Mouse (Mus musculus) forebrain, embryonic 13.5 days (tissue): ENCODE data around the gene Tmco4. TPM values are rescaled to one million over a fixed set of nuclear protein-coding genes. Genes with fewer than 3 reads are reported as not detected.

Experiments
- ATAC-seq: fragments of 200-750 bp; cut with Nextera tagmentation; 2 replicates; pipeline ENCODE4 v1.8.0; 2017
- H3K27ac ChIP-seq: fragments of 300-500 bp; sonication (generic); 2 replicates; pipeline ENCODE4 v1.5.1; 2015; ENCODE audit warnings: inconsistent platforms, mild to moderate bottlenecking, moderate library complexity
- H3K27me3 ChIP-seq: fragments of 300-500 bp; sonication (generic); 2 replicates; pipeline ENCODE4 v1.6.1; 2015; ENCODE audit warnings: mild to moderate bottlenecking, inconsistent platforms
- H3K36me3 ChIP-seq: fragments of 300-500 bp; sonication (generic); 2 replicates; pipeline ENCODE4 v1.6.1; 2015; ENCODE audit warnings: mild to moderate bottlenecking, inconsistent platforms; ENCODE audit not compliant: poor library complexity, severe bottlenecking
- H3K4me1 ChIP-seq: fragments of 300-500 bp; sonication (generic); 2 replicates; pipeline ENCODE4 v1.6.1; 2015; ENCODE audit warnings: inconsistent platforms
- H3K4me2 ChIP-seq: fragments of 300-500 bp; sonication (generic); 2 replicates; pipeline ENCODE4 v1.6.1; 2015; ENCODE audit warnings: inconsistent platforms, mild to moderate bottlenecking, moderate library complexity
- H3K4me3 ChIP-seq: fragments of 300-500 bp; sonication (generic); 2 replicates; pipeline ENCODE4 v1.5.1; 2015; ENCODE audit warnings: mild to moderate bottlenecking, inconsistent platforms
- H3K9ac ChIP-seq: fragments of 300-500 bp; sonication (generic); 2 replicates; pipeline ENCODE4 v1.6.1; 2015; ENCODE audit warnings: mild to moderate bottlenecking, inconsistent platforms
- H3K9me3 ChIP-seq: fragments of 300-500 bp; sonication (generic); replicated peaks from 2 replicates; pipeline ENCODE4 v1.6.1; 2016; ENCODE audit warnings: inconsistent platforms
- WGBS: fragments of 180-500 bp; shearing (Covaris S2); methylation state at CpG from one replicate; pipeline ENCODE4 v1.1.7; 2015; 5-methylcytosine and 5-hydroxymethylcytosine counted together
- polyA plus RNA-seq: library from polyadenylated mRNA; unstranded; fragments of >200 nt; fragmentation: Nextera tagmentation; extraction: Ambion mirVana; gene quantifications from 2 replicates; pipeline ENCODE4 v1.2.1, GENCODE M21; 2015

Tmco4 gene
- polyA plus RNA-seq, result 0.48 and 0.93 TPM in 2 replicates

DNA sequence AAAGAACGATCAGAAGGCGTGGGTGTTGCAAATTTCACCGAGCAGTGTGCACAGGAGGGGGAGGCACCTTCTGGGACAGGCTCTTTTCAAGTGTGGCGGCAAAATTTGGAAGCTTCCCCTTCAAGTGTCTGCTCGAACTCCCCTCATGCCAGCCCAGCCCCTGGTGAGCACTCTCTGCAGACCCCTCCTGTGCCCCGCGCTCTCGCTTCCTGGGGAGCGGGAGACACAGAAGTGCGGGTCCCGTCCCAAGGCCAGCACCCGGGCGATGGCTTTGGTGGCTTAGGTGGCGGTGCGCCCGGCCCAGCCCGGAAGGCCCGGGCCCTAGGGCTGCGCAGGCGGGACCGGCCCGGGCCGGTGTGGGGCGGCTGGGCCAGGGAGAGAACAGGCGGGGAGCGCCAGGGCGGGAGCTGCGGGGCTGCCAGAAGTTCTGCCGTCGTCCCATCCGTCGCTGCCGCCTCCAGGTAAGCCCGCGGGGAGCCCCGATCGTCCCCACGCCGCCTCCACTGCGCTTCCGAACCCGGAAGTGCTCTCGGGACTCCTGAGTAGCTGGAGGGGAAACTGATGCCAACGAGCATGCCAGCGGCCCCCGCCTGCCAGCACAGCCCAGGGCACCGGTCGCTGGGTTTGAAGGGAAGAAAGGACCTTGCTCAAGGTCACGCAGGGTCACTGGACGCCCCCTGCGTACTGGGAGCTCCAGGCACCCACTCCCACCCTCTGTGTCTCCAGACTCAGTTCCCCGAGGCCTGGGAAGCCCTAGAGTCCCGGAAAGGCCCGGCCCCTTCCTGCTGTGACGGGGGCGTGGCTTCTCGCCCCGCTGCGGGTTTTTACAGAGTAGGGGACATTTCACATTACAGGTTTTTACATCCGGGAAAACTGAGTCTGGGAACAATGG, at the start of gene Tmco4:
TSS of gene Tmco4 (plus strand) at position 62 of the 892 bp plus-strand sequence.
- Histone ChIP-seq H3K4me2 (peak within 1 kb of the TSS; percentile 96), H3K4me3 (peak within 1 kb of the TSS; percentile 56), H3K27me3 (no peaks in the 10 kb centered on the region), H3K27ac (no peak within 1 kb of the TSS), H3K9me3 (no peaks in the 10 kb centered on the region), H3K36me3 (no peaks in the 10 kb centered on the region), H3K4me1 (peaks cover 19% of the 10 kb centered on the region), H3K9ac (peak within 1 kb of the TSS; percentile 83)
- ATAC-seq, result peak; percentile 77
- 3% methylated on average over 57 of the region's 60 CpGs for WGBS

DNA sequence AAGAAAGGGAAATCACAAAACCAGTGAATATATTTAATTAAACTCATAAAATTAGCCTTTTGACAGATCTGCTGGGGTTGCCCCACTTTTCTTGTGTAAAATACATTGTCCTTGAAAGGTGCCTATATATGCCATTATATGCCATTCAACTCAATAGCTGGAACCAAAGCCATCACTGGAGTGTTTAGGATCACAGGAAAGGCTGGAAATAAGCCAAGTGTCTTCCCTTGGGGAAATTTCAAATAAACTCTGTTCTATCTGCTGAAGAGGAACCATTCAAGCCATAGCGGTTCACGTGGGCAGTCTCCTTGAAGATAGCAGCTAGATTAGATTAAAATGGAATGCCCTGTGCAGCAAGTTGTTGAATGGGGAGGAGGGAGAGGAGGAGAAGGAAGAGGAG, 47.1 kb upstream of the Tmco4 start:
- no peak for ATAC-seq
- 87% methylated on average over 2 of the region's 2 CpGs for WGBS
- no peak overlapping the region for H3K27ac ChIP-seq
- peaks cover 4% of the 10 kb centered on the region for H3K4me1 ChIP-seq
- no peak overlapping the region for H3K4me3 ChIP-seq
- 0 out of 2 replicates have a peak, but pooled peaks cover 4% of the 10 kb centered on the region for H3K27me3 ChIP-seq
- H3K9ac ChIP-seq, result no peak overlapping the region
- H3K9me3 ChIP-seq, result no peaks in the 10 kb centered on the region
- H3K36me3 ChIP-seq, result no peaks in the 10 kb centered on the region
- no peak overlapping the region for H3K4me2 ChIP-seq

DNA sequence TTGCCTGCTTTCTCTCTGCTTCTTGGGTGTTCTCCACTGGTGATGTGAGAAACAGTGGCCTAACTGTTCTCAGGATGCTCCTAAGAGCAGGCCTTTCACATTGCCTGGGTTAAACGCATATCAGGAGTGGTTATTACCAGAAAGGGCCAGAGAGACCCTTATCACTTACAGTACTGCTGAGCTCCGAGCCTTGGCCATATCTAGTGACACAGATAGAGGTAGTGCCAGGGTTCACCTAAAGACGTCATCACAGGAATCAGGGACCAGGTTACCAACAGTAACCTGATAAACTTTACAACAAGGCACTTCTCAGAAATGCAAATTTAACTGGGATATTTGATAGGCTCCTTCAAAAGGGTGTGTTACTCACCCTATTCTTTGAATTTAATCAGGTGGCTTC, 38.8 kb upstream of the Tmco4 start:
- Histone ChIP-seq H3K9ac (no peak overlapping the region), H3K4me3 (no peak overlapping the region), H3K9me3 (no peaks in the 10 kb centered on the region), H3K27me3 (no peaks in the 10 kb centered on the region), H3K36me3 (no peaks in the 10 kb centered on the region), H3K4me2 (no peak overlapping the region), H3K27ac (no peak overlapping the region), H3K4me1 (no peaks in the 10 kb centered on the region)
- ATAC-seq, result no peak
- WGBS, result 77% methylated on average over 3 of the region's 3 CpGs

DNA sequence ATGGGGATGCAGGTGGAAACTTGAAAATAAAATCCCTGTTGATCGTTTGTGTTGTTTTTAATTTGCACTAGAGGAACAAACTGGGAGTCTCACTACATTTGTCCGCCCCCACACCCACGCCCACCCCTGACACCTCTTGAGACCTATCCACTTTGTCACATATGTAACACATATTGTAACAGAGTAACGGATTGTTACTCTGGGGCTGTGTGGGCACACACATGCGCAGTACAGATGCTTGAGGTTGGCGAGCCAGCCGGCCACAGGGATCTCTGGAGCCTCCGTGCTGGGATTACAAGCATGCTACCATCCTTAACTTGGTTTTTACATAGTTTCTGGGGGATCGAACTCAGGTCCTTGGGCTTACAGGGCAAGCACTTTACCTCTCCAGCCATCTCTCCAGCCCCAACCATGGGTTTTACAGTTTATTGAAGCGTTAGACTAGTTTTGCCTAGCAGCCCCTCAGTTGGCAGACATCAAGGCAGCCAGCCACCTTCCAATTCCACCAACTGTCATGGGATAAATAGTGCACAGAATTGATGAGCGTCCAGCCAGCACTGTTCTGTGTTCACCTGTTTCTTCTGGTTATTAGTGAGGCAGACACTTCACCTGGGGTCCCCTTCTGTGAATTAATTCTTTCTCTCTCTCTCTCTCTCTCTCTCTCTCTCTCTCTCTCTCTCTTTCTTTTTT, 38.1 kb upstream of the Tmco4 start:
- Histone ChIP-seq H3K27ac (no peak overlapping the region), H3K36me3 (no peaks in the 10 kb centered on the region), H3K4me2 (no peak overlapping the region), H3K27me3 (no peaks in the 10 kb centered on the region), H3K9ac (no peak overlapping the region), H3K4me1 (no peaks in the 10 kb centered on the region), H3K4me3 (no peak overlapping the region), H3K9me3 (no peaks in the 10 kb centered on the region)
- 89% methylated on average over 11 of the region's 11 CpGs for WGBS
- no peak for ATAC-seq

DNA sequence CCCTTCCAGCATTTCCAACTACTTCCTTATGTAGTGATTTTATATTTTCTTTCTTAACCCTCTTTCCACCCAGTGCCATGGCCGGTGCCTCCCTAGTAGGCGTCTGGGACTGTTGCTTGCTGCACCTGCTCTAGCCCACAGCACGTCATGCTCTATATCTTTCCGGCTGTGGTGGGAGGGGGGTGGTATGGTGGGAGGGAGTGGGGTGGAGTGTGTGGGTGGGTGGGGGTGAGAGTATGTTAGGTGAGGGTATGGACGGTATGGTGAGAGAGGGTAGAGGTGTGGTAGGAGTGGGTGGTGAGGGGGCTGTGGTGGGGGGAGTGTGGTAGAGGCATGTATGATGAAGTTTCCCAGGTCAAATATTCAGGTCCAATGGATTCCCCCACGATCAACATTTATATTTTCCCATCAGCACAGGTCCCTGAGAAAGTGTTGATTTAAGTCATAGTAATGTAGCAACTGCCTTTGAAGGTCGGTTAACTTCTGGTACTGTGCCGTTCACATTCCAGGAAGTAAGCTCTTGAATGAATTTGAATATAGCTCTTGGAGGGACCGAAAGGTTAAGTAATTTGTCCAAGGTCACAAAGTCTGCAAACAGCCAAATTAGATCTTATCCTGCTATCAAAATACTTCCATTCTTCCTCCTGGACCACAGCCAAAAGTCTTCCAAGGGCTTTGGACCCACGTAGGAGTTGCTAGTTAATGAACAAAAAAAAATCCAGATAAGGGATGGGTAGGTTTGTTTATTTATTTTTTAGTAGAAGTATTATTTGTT, 34.0 kb upstream of the Tmco4 start:
- no peak overlapping the region for H3K27ac ChIP-seq
- no peak overlapping the region for H3K9ac ChIP-seq
- H3K9me3 ChIP-seq, result no peaks in the 10 kb centered on the region
- no peak for ATAC-seq
- no peaks in the 10 kb centered on the region for H3K36me3 ChIP-seq
- H3K4me3 ChIP-seq, result no peak overlapping the region
- no peak overlapping the region for H3K4me2 ChIP-seq
- H3K27me3 ChIP-seq, result no peaks in the 10 kb centered on the region; the same call in 1 of the 2 replicates
- 82% methylated on average over 10 of the region's 10 CpGs for WGBS
- 0 out of 2 replicates have a peak, but pooled peaks cover 9% of the 10 kb centered on the region for H3K4me1 ChIP-seq

DNA sequence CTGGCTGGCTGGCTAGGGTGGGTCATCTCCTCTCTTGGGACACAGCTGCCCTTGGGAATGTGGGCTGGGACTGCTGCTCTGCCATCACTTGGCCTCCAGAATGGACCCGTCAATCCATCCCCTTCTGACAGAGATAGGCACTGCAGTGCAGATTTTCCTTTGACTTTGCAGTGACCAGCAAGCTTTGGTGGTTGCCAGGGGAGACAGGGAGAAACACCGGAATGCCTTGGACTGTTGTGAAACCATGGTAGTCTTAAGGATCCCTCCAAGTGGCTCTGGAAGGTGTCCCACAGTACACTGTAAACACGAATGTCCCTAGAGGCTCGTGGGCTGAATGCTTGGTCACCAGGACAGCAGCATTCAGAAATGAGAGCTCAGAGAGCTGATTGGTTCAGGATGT, 33.2 kb upstream of the Tmco4 start:
- WGBS, result 58% methylated on average over 4 of the region's 4 CpGs
- H3K9ac ChIP-seq, result no peak overlapping the region
- 0 out of 2 replicates have a peak, but pooled peaks cover 10% of the 10 kb centered on the region for H3K4me1 ChIP-seq
- no peaks in the 10 kb centered on the region; the same call in 1 of the 2 replicates for H3K27me3 ChIP-seq
- no peak overlapping the region for H3K4me2 ChIP-seq
- H3K4me3 ChIP-seq, result no peak overlapping the region
- H3K36me3 ChIP-seq, result no peaks in the 10 kb centered on the region
- H3K9me3 ChIP-seq, result no peaks in the 10 kb centered on the region
- no peak for ATAC-seq
- no peak overlapping the region for H3K27ac ChIP-seq

DNA sequence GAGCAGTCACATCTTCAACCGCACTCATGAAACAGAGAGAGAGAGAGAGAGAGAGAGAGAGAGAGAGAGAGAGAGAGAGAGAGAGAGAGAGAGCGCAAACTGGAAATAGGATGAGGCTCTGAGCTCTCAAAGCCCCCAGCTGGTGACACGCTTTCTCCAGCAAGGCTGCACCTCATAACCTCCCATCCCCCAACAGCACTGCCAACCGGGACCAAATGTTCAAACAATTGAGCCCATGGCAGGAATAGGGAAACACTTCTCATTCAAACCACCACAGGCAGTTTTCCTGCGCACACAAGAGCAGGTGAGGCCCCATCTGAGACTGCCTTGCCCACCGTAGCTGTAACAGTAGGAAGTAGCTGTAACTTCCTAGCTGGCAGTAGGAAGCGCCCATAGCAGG, 31.3 kb upstream of the Tmco4 start:
- Histone ChIP-seq H3K9me3 (no peaks in the 10 kb centered on the region), H3K4me2 (no peak overlapping the region), H3K27ac (no peak overlapping the region), H3K4me3 (no peak overlapping the region), H3K27me3 (no peaks in the 10 kb centered on the region; the same call in 1 of the 2 replicates), H3K9ac (no peak overlapping the region), H3K36me3 (no peaks in the 10 kb centered on the region), H3K4me1 (0 out of 2 replicates have a peak, but pooled peaks cover 10% of the 10 kb centered on the region)
- no peak for ATAC-seq
- 32% methylated on average over 7 of the region's 7 CpGs for WGBS

DNA sequence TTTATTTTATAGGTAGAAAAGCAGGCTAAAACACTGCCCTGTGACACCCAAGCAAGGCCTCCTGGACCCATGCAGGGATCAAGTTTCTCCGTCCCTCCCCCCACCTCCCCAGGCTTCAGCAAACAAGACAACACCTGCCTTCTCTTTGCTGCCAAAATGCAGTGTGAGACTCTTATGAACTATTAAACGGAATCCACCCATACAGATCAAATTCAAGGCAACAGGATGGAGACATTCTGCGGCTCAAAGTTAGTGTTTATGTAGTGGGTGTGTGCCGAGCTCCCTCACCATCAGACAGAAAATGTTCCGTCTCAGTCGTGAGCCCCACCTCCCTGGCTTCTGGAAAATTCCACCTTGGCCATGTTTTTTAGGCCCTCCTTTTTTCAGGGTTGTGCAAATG, 30.7 kb upstream of the Tmco4 start:
- WGBS, result 68% methylated on average over 6 of the region's 6 CpGs

DNA sequence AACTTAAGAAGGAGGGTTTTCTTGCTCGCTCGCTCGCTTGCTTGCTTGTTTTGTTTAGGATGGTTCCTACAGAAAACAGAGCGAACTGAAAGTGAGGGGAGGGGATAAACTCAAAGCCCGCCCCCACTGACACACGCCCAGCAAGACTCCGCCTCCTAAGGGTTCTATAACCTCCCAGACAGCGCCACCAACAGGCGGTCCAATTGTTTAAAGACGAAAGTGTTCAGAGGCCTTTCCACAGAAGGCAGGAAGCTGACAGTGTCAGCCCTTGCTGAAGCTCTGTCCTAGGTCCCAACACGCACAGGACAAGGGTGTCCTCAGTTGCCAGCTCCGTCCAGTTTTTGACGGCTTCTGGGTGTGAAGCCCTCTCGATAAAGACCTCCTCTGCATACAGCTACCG, 29.0 kb upstream of the Tmco4 start:
- Histone ChIP-seq H3K9me3 (no peaks in the 10 kb centered on the region), H3K4me3 (no peak overlapping the region), H3K36me3 (no peaks in the 10 kb centered on the region), H3K9ac (no peak overlapping the region), H3K4me2 (peak overlapping the region; percentile 20; the same call in 1 of the 2 replicates), H3K4me1 (0 out of 2 replicates have a peak, but pooled peaks cover 10% of the 10 kb centered on the region), H3K27me3 (no peaks in the 10 kb centered on the region; the same call in 1 of the 2 replicates), H3K27ac (no peak overlapping the region)
- WGBS, result 24% methylated on average over 15 of the region's 15 CpGs
- ATAC-seq, result no peak

More for the DNA sequence above, 30.7 kb upstream of the Tmco4 start:
- Histone ChIP-seq H3K4me3 (no peak overlapping the region), H3K4me2 (no peak overlapping the region), H3K27me3 (no peaks in the 10 kb centered on the region; the same call in 1 of the 2 replicates), H3K9me3 (no peaks in the 10 kb centered on the region), H3K4me1 (0 out of 2 replicates have a peak, but pooled peaks cover 10% of the 10 kb centered on the region), H3K36me3 (no peaks in the 10 kb centered on the region), H3K27ac (no peak overlapping the region), H3K9ac (peak overlapping the region; percentile 16; the same call in 1 of the 2 replicates)
- ATAC-seq, result no peak

DNA sequence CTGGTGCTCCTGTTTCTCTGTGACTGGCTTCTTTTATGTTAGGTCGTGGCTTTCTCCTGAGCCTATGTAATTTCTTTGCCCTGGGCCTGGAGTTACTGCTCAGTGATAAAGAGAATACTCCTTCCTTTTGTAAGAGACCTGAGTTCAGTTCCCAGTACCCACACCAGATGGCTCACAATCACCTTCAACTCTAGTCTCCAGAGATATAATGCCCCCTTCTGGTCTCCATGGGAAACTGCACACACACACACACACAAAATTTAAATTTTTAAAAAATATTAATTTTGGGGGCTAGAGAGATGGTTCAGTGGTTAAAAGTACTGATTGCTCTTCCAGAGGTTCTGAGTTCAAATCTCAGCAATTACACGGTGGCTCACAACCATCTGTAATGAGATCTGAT, 24.4 kb upstream of the Tmco4 start:
- H3K27me3 ChIP-seq, result no peaks in the 10 kb centered on the region
- H3K36me3 ChIP-seq, result no peaks in the 10 kb centered on the region
- no peak overlapping the region for H3K4me3 ChIP-seq
- H3K9ac ChIP-seq, result no peak overlapping the region
- no peak overlapping the region for H3K4me2 ChIP-seq
- H3K4me1 ChIP-seq, result 0 out of 2 replicates have a peak, but pooled peaks cover 3% of the 10 kb centered on the region
- H3K9me3 ChIP-seq, result no peaks in the 10 kb centered on the region
- 93% methylated on average over 2 of the region's 2 CpGs for WGBS
- ATAC-seq, result no peak
- H3K27ac ChIP-seq, result no peak overlapping the region

DNA sequence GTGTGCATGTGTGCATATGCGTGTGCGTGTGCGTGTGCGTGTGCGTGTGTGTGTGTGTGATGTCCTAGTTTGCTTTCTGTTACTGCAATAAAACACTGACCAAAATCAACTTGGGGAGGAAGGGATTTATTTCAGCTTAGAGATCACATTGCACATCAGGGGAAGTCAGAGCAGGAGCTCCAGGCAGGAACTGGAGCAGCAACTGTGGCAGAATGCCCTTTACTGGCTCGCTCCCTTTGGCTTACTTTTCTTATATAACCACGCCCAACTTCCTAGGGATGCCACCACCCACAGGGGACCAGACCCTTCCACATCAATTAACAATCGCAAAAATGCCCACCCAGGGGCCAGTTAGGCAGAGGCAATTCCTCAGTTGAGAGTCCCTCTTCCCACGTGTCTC, 14.1 kb upstream of the Tmco4 start:
- WGBS, result 87% methylated on average over 9 of the region's 9 CpGs

More for the DNA sequence above, 14.1 kb upstream of the Tmco4 start:
- no peak overlapping the region for H3K4me2 ChIP-seq
- no peaks in the 10 kb centered on the region for H3K36me3 ChIP-seq
- no peaks in the 10 kb centered on the region for H3K27me3 ChIP-seq
- H3K9ac ChIP-seq, result no peak overlapping the region
- no peak for ATAC-seq
- H3K4me1 ChIP-seq, result no peaks in the 10 kb centered on the region
- no peak overlapping the region for H3K4me3 ChIP-seq
- no peaks in the 10 kb centered on the region for H3K9me3 ChIP-seq
- H3K27ac ChIP-seq, result no peak overlapping the region
